Mouse (Mus musculus) liver, embryonic 14.5 days (tissue): ENCODE measurements around the gene Top1. TPM values are rescaled to one million over a fixed set of nuclear protein-coding genes. Genes with fewer than 3 reads are reported as not detected.

Experiments used
- ATAC-seq: fragments of 200-750 bp; cut with Nextera tagmentation; 2 replicates; pipeline ENCODE4 v1.8.0; 2017; ENCODE audit warnings: moderate number of reproducible peaks, mild to moderate bottlenecking, moderate library complexity; ENCODE audit not compliant: insufficient read depth
- DNase-seq, 3 experiments: peaks; one replicate each; pipeline ENCODE4 v3.0.0-alpha.2; 2012 to 2013; ENCODE audit warnings: low read depth in 3 of 3, low spot score in 3 of 3
- H3K27ac ChIP-seq: fragments of 300-500 bp; sonication (generic); 2 replicates; pipeline ENCODE4 v1.5.1; 2014; ENCODE audit warnings: moderate library complexity, mild to moderate bottlenecking, control low read depth, inconsistent platforms
- H3K27me3 ChIP-seq: fragments of 300-500 bp; sonication (generic); 2 replicates; pipeline ENCODE4 v1.6.1; 2014; ENCODE audit warnings: mild to moderate bottlenecking, low read length, moderate library complexity; ENCODE audit not compliant: control insufficient read depth, insufficient read depth
- H3K36me3 ChIP-seq: fragments of 300-500 bp; sonication (generic); replicated peaks from 2 replicates; pipeline ENCODE4 v1.6.1; 2014; ENCODE audit warnings: low read depth; ENCODE audit not compliant: control insufficient read depth, insufficient read depth
- H3K4me1 ChIP-seq, 2 experiments: fragments of 200-500 bp in 1 of 2; fragments of 300-500 bp in 1 of 2; sonication (generic) in 1 of 2; replicated peaks; 2 replicates each; pipeline ENCODE4 v1.6.1; 2012 to 2014; ENCODE audit warnings: antibody characterized with exemption in 1 of 2, inconsistent platforms in 1 of 2, low read length in 1 of 2; ENCODE audit not compliant: control insufficient read depth in 2 of 2, insufficient read depth in 2 of 2
- H3K4me2 ChIP-seq: fragments of 300-500 bp; sonication (generic); 2 replicates; pipeline ENCODE4 v1.6.1; 2014; ENCODE audit warnings: low read depth, mild to moderate bottlenecking, control low read depth, moderate library complexity
- H3K4me3 ChIP-seq, 2 experiments: fragments of 200-500 bp in 1 of 2; fragments of 300-500 bp in 1 of 2; sonication (generic) in 1 of 2; 2 replicates each; pipeline ENCODE4 v1.5.1; 2012 to 2014; ENCODE audit warnings: low read depth in 2 of 2, low read length in 2 of 2, mild to moderate bottlenecking in 2 of 2, control low read depth in 1 of 2, inconsistent platforms in 1 of 2, moderate library complexity in 1 of 2; ENCODE audit not compliant: insufficient read depth in 1 of 2
- H3K9ac ChIP-seq: fragments of 300-500 bp; sonication (generic); replicated peaks from 2 replicates; pipeline ENCODE4 v1.6.1; 2014; ENCODE audit warnings: mild to moderate bottlenecking, control low read depth, moderate library complexity
- H3K9me3 ChIP-seq: fragments of 300-500 bp; sonication (generic); 2 replicates; pipeline ENCODE4 v1.6.1; 2016; ENCODE audit warnings: low read length, mixed read lengths; ENCODE audit not compliant: control insufficient read depth
- CTCF ChIP-seq: IDR thresholded peaks from 2 replicates; pipeline ENCODE4 v1.5.1; 2016; ENCODE audit warnings: antibody characterized with exemption, low read depth, control low read depth
- EP300 ChIP-seq: IDR thresholded peaks from 2 replicates; pipeline ENCODE4 v1.6.1; 2016; ENCODE audit warnings: antibody characterized with exemption, low read depth
- WGBS: fragments of 180-500 bp; shearing (Covaris S2); extraction: QIAGEN DNeasy Blood & Tissue Kit; methylation state at CpG from one replicate; pipeline ENCODE4 v1.1.7; 2014; ENCODE audit not compliant: insufficient replicate concordance; 5-methylcytosine and 5-hydroxymethylcytosine counted together
- polyA plus RNA-seq, 2 experiments: library from polyadenylated mRNA; depleted of rRNA in 1 of 2; stranded (reverse) in 1 of 2; unstranded in 1 of 2; fragments of >200 nt; fragmentation: Nextera tagmentation in 1 of 2; extraction: Ambion mirVana in 1 of 2; gene quantifications; 2 replicates each; pipeline versions ENCODE4 v1.2.1 to v1.2.3; 2012 to 2014

Gene Top1
- polyA plus RNA-seq, 2 experiments = 33.6 to 51.2 TPM

GRCm38 (mm10) chr2:160744040-160744822 lies 98.5 kb downstream of the Top1 start:
- H3K4me1 ChIP-seq = peaks cover 0 to 13% of the 10 kb centered on the region in 2 experiments; a peak in 2 of 4 replicates
- no peak overlapping the region for H3K9ac ChIP-seq
- H3K36me3 ChIP-seq = no peaks in the 10 kb centered on the region
- no peaks in the 10 kb centered on the region for H3K9me3 ChIP-seq
- peak in 1 of 3 experiments; percentile 33 for DNase-seq
- H3K4me3 ChIP-seq = no peak overlapping the region
- H3K4me2 ChIP-seq = no peak overlapping the region
- no peaks in the 10 kb centered on the region for H3K27me3 ChIP-seq
- no peak overlapping the region for H3K27ac ChIP-seq
- no peak for ATAC-seq
- TF ChIP-seq EP300 (no peak), CTCF (peak; percentile 50)
- 56% methylated on average over 7 of the region's 7 CpGs for WGBS

- TF ChIP-seq EP300 (no peak), CTCF (no peak)
- no peak overlapping the region for H3K4me3 ChIP-seq
- ATAC-seq (no peak), DNase-seq (no peak)
- H3K36me3 ChIP-seq = no peaks in the 10 kb centered on the region
- H3K4me2 ChIP-seq = no peak overlapping the region
- H3K9ac ChIP-seq = no peak overlapping the region
- H3K4me1 ChIP-seq = peaks cover 0 to 13% of the 10 kb centered on the region in 2 experiments; a peak in 2 of 4 replicates
- H3K27ac ChIP-seq = no peak overlapping the region
- no peaks in the 10 kb centered on the region for H3K9me3 ChIP-seq
- no peaks in the 10 kb centered on the region for H3K27me3 ChIP-seq
- WGBS = 41% methylated on average over 5 of the region's 5 CpGs
These were observed 99.1 kb downstream of the Top1 start for GRCm38 (mm10) chr2:160744823-160745210.

GRCm38 (mm10) chr2:160745497-160745896 lies 99.8 kb downstream of the Top1 start:
- no peak for ATAC-seq
- H3K27ac ChIP-seq = no peak overlapping the region
- no peak overlapping the region for H3K4me3 ChIP-seq
- no peak overlapping the region for H3K4me2 ChIP-seq
- TF ChIP-seq EP300 (no peak), CTCF (no peak)
- H3K9me3 ChIP-seq = no peaks in the 10 kb centered on the region
- H3K9ac ChIP-seq = no peak overlapping the region
- WGBS = 27% methylated on average over 1 of the region's 1 CpGs
- H3K27me3 ChIP-seq = no peaks in the 10 kb centered on the region
- no peak for DNase-seq
- peaks cover 0 to 11% of the 10 kb centered on the region in 2 experiments; a peak in 2 of 4 replicates for H3K4me1 ChIP-seq
- no peaks in the 10 kb centered on the region for H3K36me3 ChIP-seq

- Histone ChIP-seq H3K9ac (no peak overlapping the region), H3K4me2 (no peak overlapping the region), H3K36me3 (no peaks in the 10 kb centered on the region), H3K9me3 (no peaks in the 10 kb centered on the region), H3K4me1 (peaks cover 0 to 8% of the 10 kb centered on the region in 2 experiments; a peak in 2 of 4 replicates), H3K27me3 (no peaks in the 10 kb centered on the region), H3K27ac (no peak overlapping the region), H3K4me3 (no peak overlapping the region)
- 66% methylated on average over 5 of the region's 5 CpGs for WGBS
- TF ChIP-seq CTCF (no peak), EP300 (no peak)
- DNase-seq (no peak), ATAC-seq (no peak)
These were observed 100.9 kb downstream of the Top1 start for GRCm38 (mm10) chr2:160746637-160747036.

- Histone ChIP-seq H3K9me3 (no peaks in the 10 kb centered on the region), H3K27me3 (no peaks in the 10 kb centered on the region), H3K9ac (no peak overlapping the region), H3K27ac (no peak overlapping the region), H3K4me2 (no peak overlapping the region), H3K4me1 (peaks cover 0 to 5% of the 10 kb centered on the region in 2 experiments; a peak in 2 of 4 replicates), H3K36me3 (no peaks in the 10 kb centered on the region), H3K4me3 (no peak overlapping the region)
- ATAC-seq (no peak), DNase-seq (no peak)
- TF ChIP-seq CTCF (no peak), EP300 (no peak)
- 70% methylated on average over 10 of the region's 10 CpGs for WGBS
These were observed 101.4 kb downstream of the Top1 start for GRCm38 (mm10) chr2:160747075-160747474.
